Mouse (Mus musculus) embryonic facial prominence, embryonic 14.5 days (tissue): ENCODE data around the gene Pcdh15. TPM values are rescaled to one million over a fixed set of nuclear protein-coding genes. Genes with fewer than 3 reads are reported as not detected.

Source experiments
- ATAC-seq: fragments of 200-750 bp; cut with Nextera tagmentation; 2 replicates; pipeline ENCODE4 v1.8.0; 2017; ENCODE audit warnings: low read depth, moderate number of reproducible peaks, moderate TSS enrichment
- DNase-seq: peaks from one replicate; pipeline ENCODE4 v3.0.0-alpha.2; 2015; ENCODE audit warnings: low spot score
- H3K27ac ChIP-seq: fragments of 300-500 bp; sonication (generic); replicated peaks from 2 replicates; pipeline ENCODE4 v1.5.1; 2014; ENCODE audit warnings: low read depth, mild to moderate bottlenecking, low read length, moderate library complexity
- H3K27me3 ChIP-seq: fragments of 300-500 bp; sonication (generic); replicated peaks from 2 replicates; pipeline ENCODE4 v1.6.1; 2014; ENCODE audit warnings: low read length; ENCODE audit not compliant: control insufficient read depth, insufficient read depth
- H3K36me3 ChIP-seq: fragments of 300-500 bp; sonication (generic); 2 replicates; pipeline ENCODE4 v1.6.1; 2014; ENCODE audit warnings: low read length, mixed read lengths; ENCODE audit not compliant: control insufficient read depth, insufficient read depth
- H3K4me1 ChIP-seq: fragments of 300-500 bp; sonication (generic); 2 replicates; pipeline ENCODE4 v1.6.1; 2014; ENCODE audit warnings: antibody characterized with exemption, low read length; ENCODE audit not compliant: control insufficient read depth, insufficient read depth
- H3K4me2 ChIP-seq: fragments of 300-500 bp; sonication (generic); 2 replicates; pipeline ENCODE4 v1.6.1; 2014; ENCODE audit warnings: low read depth, mild to moderate bottlenecking, low read length, moderate library complexity, mixed read lengths
- H3K4me3 ChIP-seq: fragments of 300-500 bp; sonication (generic); 2 replicates; pipeline ENCODE4 v1.5.1; 2014; ENCODE audit warnings: low read depth, mild to moderate bottlenecking, low read length
- H3K9ac ChIP-seq: fragments of 300-500 bp; sonication (generic); 2 replicates; pipeline ENCODE4 v1.6.1; 2014; ENCODE audit warnings: low read depth, mild to moderate bottlenecking, low read length, moderate library complexity, mixed read lengths
- H3K9me3 ChIP-seq: fragments of 300-500 bp; sonication (generic); 2 replicates; pipeline ENCODE4 v1.6.1; 2016; ENCODE audit warnings: low read length; ENCODE audit not compliant: control insufficient read depth
- WGBS: fragments of 180-500 bp; shearing (Covaris S2); extraction: QIAGEN DNeasy Blood & Tissue Kit; methylation state at CpG from one replicate; pipeline ENCODE4 v1.1.7; 2014; 5-methylcytosine and 5-hydroxymethylcytosine counted together
- polyA plus RNA-seq: library from polyadenylated mRNA; unstranded; fragments of >200 nt; fragmentation: Nextera tagmentation; extraction: Ambion mirVana; gene quantifications from 2 replicates; pipeline ENCODE4 v1.2.1, GENCODE M21; 2014

Gene Pcdh15
- polyA plus RNA-seq, 1 experiment from 2014 or later: 2.1 TPM

DNA sequence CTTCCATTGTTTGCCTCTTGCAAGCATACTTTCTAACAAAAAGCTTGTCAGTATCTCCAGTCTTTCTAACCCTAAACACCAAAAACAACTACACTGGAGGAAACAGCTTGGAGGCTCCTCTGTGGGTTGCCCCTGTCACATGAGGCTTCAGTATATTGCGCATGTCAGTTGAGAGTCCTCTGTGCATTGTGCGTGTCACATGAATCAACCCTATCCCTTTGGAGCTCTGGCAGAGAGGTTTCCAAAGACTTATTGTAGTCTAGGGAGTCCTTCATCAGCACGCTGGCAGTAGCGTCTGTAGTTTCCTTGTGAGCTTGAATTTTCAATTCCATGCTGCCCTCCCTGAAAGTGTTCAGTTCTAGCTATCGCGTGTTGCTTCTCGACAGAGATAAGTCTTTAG is 1236.3 kb downstream of the Pcdh15 start:
- Histone ChIP-seq H3K27ac (no peak overlapping the region), H3K4me3 (no peak overlapping the region), H3K4me1 (no peaks in the 10 kb centered on the region), H3K9ac (no peak overlapping the region), H3K4me2 (no peak overlapping the region), H3K27me3 (no peaks in the 10 kb centered on the region), H3K9me3 (no peaks in the 10 kb centered on the region), H3K36me3 (no peaks in the 10 kb centered on the region)
- DNase-seq (no peak), ATAC-seq (no peak)
- WGBS: 89% methylated on average over 7 of the region's 7 CpGs

DNA sequence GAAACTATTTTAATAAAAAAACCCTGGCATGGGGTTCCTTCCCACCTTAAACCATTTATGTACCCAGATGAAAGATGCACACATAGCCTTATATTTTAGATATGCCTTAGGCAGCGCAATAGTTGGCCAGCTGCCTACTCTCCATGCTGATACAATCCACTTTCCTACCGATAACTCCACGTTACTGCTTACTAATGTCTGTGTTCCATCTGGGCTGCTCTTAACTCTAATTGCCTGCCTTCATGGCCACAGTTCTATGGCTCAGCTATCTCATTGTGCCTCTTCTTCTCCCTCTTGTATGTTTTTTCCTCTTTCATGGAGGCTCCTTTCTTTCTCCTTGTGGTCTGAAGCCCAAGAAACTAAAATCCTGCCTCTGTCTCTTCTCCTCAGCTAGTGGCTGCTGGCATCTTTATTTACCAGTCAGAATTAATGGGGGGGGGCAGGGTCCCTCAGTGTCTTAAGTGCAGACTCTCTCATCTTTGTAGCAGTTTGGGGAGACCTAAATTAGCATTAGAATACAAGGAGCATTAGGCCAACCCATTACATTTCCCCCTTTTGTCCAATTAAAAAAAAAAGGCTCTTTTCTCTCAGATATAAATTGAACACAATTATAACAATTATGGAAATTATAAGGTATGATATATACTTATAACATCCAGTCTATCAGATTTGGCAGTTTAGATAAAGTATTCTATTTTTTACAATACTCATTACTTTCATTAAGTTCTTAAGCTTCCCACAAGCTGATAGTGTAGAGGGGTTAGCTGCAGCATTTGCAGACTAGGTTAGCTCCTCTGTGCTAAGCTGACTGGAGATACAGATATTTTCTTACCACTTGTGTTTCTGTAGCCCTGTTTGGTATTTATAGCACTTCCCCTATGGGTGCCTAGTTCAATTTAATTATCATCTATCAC is 1240.4 kb downstream of the Pcdh15 start:
- Histone ChIP-seq H3K9ac (no peak overlapping the region), H3K4me2 (no peak overlapping the region), H3K27me3 (no peaks in the 10 kb centered on the region), H3K36me3 (no peaks in the 10 kb centered on the region), H3K4me1 (no peaks in the 10 kb centered on the region), H3K9me3 (no peaks in the 10 kb centered on the region), H3K4me3 (no peak overlapping the region), H3K27ac (no peak overlapping the region)
- DNase-seq (no peak), ATAC-seq (no peak)
- WGBS: 56% methylated on average over 3 of the region's 3 CpGs

DNA sequence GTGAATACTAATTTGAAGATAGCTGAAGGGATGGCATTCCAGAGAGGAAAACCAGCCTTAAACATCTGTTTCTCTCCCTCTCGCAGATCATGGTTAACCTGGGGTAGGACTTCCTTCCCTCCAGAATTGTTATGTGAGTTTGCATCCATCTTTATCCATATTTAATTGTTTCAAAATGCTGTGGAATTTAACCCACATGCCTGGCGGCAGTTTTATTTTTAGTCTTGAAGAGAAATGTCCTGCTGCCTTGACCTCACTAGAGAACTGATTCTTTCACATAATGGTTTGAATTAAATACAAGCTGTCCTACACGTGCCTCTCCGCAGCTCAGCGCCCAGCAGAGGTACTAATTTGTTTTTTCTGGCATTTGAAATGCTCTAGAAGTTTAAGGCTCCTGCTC is 1260.4 kb downstream of the Pcdh15 start:
- peak; percentile 75 for DNase-seq
- no peaks in the 10 kb centered on the region for H3K9me3 ChIP-seq
- H3K27me3 ChIP-seq: no peaks in the 10 kb centered on the region
- 28% methylated on average over 5 of the region's 5 CpGs for WGBS
- no peak overlapping the region for H3K4me2 ChIP-seq
- H3K27ac ChIP-seq: no peak overlapping the region
- no peaks in the 10 kb centered on the region for H3K36me3 ChIP-seq
- peaks cover 6% of the 10 kb centered on the region; the same call in 1 of the 2 replicates for H3K4me1 ChIP-seq
- H3K4me3 ChIP-seq: no peak overlapping the region
- H3K9ac ChIP-seq: no peak overlapping the region
- no peak for ATAC-seq

DNA sequence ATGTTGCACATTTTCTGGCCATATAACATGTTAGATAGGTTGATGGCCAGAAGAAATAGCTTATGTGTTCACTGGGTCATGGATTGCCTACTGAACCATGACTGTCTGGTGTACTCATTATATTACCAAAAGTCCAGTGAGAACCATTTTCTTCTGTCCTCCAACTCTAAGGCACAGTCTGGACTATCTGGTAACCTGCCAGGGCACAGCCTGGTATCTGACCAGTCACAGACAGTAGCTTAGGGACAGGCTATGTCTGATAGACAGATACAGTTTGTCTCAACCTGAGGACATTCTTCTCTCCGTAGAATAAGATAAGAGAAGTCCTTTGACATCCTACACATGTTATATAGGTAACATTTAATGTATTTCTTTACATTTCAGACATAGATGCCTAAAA is 1279.6 kb downstream of the Pcdh15 start:
- DNase-seq (no peak), ATAC-seq (no peak)
- H3K4me3 ChIP-seq: no peak overlapping the region
- H3K27ac ChIP-seq: no peak overlapping the region
- H3K36me3 ChIP-seq: no peaks in the 10 kb centered on the region
- 89% methylated on average over 1 of the region's 1 CpGs for WGBS
- H3K4me2 ChIP-seq: no peak overlapping the region
- no peak overlapping the region for H3K9ac ChIP-seq
- no peaks in the 10 kb centered on the region for H3K4me1 ChIP-seq
- H3K27me3 ChIP-seq: no peaks in the 10 kb centered on the region
- H3K9me3 ChIP-seq: no peaks in the 10 kb centered on the region

DNA sequence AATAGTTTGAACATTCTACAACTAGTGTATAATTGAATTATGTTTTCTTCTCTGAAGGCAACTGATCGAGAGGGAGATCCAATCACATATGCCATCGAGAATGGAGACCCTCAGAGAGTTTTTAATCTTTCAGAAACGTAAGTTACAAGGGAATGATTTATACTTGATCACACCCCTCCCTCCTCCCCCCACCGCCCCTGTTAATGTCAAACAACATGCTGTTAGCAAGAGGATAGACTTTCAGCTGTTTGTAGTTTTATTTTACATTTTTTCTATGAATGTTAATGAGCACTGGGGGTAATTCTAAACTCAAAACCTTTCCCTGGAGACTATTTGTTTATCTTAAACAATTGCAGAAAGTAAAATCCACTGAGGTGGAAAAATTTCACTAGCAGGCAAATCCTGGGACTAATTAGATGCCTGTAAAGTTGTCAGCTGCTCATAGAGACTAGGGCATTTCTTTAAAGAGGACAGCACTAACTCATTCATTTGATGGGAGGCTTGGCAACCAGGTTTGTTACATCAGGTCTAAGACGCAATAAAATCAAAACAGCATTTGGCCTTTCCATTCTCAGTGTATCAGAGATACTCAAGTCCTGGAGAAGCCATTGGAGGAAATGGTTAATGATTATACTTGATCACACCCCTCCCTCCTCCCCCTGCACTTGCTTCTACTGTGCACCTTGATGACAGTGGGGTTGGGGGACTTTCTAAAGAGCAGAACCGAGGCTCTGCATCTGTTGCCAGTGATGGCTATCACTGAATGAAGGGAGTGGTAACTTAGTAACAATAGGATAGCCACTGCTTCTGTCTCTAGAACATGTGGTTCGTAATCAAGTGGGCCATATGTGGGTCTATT is 1280.4 kb downstream of the Pcdh15 start:
- H3K4me3 ChIP-seq: no peak overlapping the region
- no peaks in the 10 kb centered on the region for H3K36me3 ChIP-seq
- H3K9me3 ChIP-seq: no peaks in the 10 kb centered on the region
- H3K4me2 ChIP-seq: no peak overlapping the region
- ATAC-seq (no peak), DNase-seq (peak; percentile 15)
- H3K9ac ChIP-seq: no peak overlapping the region
- H3K4me1 ChIP-seq: no peaks in the 10 kb centered on the region
- WGBS: 46% methylated on average over 7 of the region's 7 CpGs
- H3K27me3 ChIP-seq: no peaks in the 10 kb centered on the region
- H3K27ac ChIP-seq: no peak overlapping the region

DNA sequence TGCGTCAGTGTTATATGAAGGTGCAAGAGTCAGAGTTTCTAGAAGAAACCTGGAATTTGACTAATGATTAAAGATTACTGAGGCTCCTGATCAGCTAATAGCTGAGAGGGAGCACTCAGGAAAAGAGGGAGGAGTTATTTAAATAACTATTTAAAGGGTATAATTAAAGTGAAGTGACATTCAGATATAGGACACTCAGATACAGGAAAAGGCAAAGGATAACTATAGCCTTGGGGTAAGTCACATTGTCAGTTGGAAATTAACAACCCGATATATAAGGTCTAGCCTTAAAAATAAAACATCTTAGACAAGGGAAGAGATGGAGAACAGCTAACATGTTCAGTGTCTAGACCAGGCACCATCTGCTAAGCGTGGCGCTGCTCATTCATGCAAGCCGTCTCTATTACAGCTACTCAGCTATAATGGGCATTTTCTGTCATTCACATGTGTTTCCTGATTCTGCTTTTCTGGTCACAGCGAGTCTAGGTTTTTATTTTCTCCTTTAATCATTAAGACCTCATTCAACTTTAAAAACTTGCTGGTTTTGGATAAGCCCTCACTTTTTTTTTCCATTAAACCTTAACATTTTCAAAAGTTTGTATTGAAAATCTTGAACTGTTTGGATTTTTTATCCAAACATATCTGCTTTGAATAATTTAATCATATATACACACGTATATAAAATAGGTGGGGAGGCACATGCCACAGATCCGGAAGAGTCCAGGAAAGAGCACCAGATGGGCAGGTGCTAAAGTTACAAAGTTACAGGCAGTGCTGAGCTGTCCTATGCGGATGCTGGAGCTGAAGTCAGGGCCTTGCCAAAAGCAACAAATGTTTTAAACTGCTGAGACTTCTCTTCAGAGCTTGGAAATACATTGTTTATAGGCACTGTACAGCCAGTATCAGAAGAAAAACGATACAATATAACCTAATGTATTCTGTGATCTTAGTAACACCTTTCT is 1288.7 kb downstream of the Pcdh15 start:
- ATAC-seq (0 out of 2 replicates have a peak, but pooled peaks have one; percentile 50), DNase-seq (peak; percentile 45)
- no peak overlapping the region for H3K9ac ChIP-seq
- no peak overlapping the region for H3K4me2 ChIP-seq
- H3K4me3 ChIP-seq: no peak overlapping the region
- H3K4me1 ChIP-seq: no peaks in the 10 kb centered on the region
- no peaks in the 10 kb centered on the region for H3K27me3 ChIP-seq
- H3K36me3 ChIP-seq: no peaks in the 10 kb centered on the region
- no peaks in the 10 kb centered on the region for H3K9me3 ChIP-seq
- 51% methylated on average over 10 of the region's 10 CpGs for WGBS
- H3K27ac ChIP-seq: no peak overlapping the region

DNA sequence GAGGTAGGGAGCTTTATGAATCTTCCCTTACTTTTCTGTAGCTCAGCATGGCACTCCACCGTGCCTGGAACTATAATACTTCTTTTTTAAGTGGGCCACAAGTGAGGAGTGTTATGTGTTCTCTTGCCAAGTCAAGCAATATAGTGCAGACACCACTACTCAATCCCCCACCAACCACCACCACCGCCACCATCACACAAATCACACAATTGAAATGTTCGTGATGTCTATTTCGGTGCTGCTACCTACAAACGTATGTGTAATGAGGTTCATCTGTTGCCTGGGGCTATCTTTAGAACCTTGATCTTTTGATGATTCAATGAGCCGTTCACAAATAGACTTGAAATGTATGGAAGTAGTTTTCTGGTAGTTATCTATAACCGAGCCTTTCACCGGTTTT is 1304.0 kb downstream of the Pcdh15 start:
- ATAC-seq (no peak), DNase-seq (no peak)
- no peak overlapping the region for H3K27ac ChIP-seq
- no peak overlapping the region for H3K9ac ChIP-seq
- no peaks in the 10 kb centered on the region for H3K27me3 ChIP-seq
- 65% methylated on average over 8 of the region's 8 CpGs for WGBS
- H3K4me2 ChIP-seq: no peak overlapping the region
- no peaks in the 10 kb centered on the region for H3K9me3 ChIP-seq
- no peaks in the 10 kb centered on the region for H3K4me1 ChIP-seq
- H3K4me3 ChIP-seq: no peak overlapping the region
- H3K36me3 ChIP-seq: no peaks in the 10 kb centered on the region

DNA sequence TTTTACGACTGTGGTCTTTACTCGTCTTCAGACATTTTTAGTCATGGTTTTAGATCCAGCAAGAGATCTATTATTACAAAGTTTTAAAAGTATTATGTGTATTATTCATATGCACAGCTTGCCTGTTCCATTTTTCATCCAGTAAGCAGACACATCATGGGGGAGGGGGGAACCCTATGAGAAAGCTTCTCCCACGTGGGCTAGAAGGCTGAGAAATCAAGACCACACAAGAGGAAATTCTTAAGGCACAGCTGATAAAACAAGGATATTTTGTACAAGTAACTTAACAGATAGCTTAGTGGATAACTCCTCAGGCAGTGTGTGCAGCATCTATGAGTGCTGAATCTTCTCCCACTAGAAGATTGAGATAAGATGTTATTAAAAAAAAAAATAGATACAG is 1314.9 kb downstream of the Pcdh15 start:
- 36% methylated on average over 3 of the region's 3 CpGs for WGBS
- Histone ChIP-seq H3K4me2 (no peak overlapping the region), H3K4me1 (no peaks in the 10 kb centered on the region), H3K27me3 (no peaks in the 10 kb centered on the region), H3K4me3 (no peak overlapping the region), H3K9ac (no peak overlapping the region), H3K27ac (no peak overlapping the region), H3K9me3 (no peaks in the 10 kb centered on the region), H3K36me3 (no peaks in the 10 kb centered on the region)
- ATAC-seq (no peak), DNase-seq (peak; percentile 42)
